Mouse (Mus musculus): ENCODE results near the gene Arhgef39. TPM values are rescaled to one million over a fixed set of nuclear protein-coding genes. Genes with fewer than 3 reads are reported as not detected.

Gene Arhgef39
- polyA plus RNA-seq, 1 experiment from 2014 or later: 4.7 TPM

- Histone ChIP-seq H3K9ac (no peak overlapping the region), H3K4me3 (replicated peaks; ENCODE audit: low read length) (no peak overlapping the region), H3K27me3 (ENCODE audit: control insufficient read depth, insufficient read depth, low read length) (peaks cover 27% of the 10 kb centered on the region), H3K4me1 (replicated peaks; ENCODE audit: control insufficient read depth, insufficient read depth, low read length) (peaks cover 13% of the 10 kb centered on the region; the same call in 1 of the 2 replicates), H3K27ac (no peak overlapping the region), H3K9me3 (ENCODE audit: control insufficient read depth, low read length) (no peaks in the 10 kb centered on the region), H3K36me3 (replicated peaks; ENCODE audit: control insufficient read depth, insufficient read depth) (no peaks in the 10 kb centered on the region), H3K4me2 (replicated peaks) (no peak overlapping the region)
- DNase-seq (ENCODE audit: low spot score) (no peak), ATAC-seq (ENCODE audit: low FRiP score) (no peak)
- WGBS: 81% methylated on average over 18 of the region's 19 CpGs
Measured at GRCm38 (mm10) chr4:43511675-43512454, 12.4 kb upstream of the Arhgef39 start.

GRCm38 (mm10) chr4:43509109-43509508 is 9.6 kb upstream of the Arhgef39 start:
- DNase-seq (ENCODE audit: low spot score): no peak
- H3K4me2 ChIP-seq (replicated peaks): peak overlapping the region; percentile 54
- no peaks in the 10 kb centered on the region for H3K36me3 ChIP-seq (replicated peaks; ENCODE audit: control insufficient read depth, insufficient read depth)

DNA sequence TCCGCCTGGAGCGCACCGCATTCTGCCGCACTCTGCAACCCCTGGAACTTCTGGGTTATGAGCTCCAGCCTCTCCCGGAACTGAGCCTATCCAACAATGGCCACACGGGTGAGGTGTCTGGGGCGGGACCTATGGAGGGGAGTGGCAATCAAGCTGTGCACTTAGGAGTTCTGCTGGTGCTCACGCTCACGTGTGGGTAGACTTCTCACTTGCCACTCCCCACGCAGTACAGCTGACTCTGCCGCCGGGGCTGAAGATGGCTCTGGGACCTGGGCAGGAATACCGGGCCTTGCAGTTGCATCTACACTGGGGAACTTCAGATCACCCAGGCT is 9.1 kb upstream of the Arhgef39 start:
- peaks cover 27% of the 10 kb centered on the region for H3K27me3 ChIP-seq (ENCODE audit: control insufficient read depth, insufficient read depth, low read length)
- ATAC-seq (ENCODE audit: low FRiP score) (peak; percentile 40; the same call in 1 of the 2 replicates), DNase-seq (ENCODE audit: low spot score) (no peak)
- H3K4me2 ChIP-seq (replicated peaks): peak overlapping the region; percentile 54
- 12% methylated on average over 13 of the region's 13 CpGs for WGBS
- H3K9ac ChIP-seq: 0 out of 2 replicates have a peak overlapping the region, but pooled peaks have one; percentile 16
- no peak overlapping the region for H3K27ac ChIP-seq
- H3K36me3 ChIP-seq (replicated peaks; ENCODE audit: control insufficient read depth, insufficient read depth): no peaks in the 10 kb centered on the region
- peak overlapping the region; percentile 20 for H3K4me3 ChIP-seq (replicated peaks; ENCODE audit: low read length)
- H3K9me3 ChIP-seq (ENCODE audit: control insufficient read depth, low read length): no peaks in the 10 kb centered on the region
- peaks cover 13% of the 10 kb centered on the region; the same call in 1 of the 2 replicates for H3K4me1 ChIP-seq (replicated peaks; ENCODE audit: control insufficient read depth, insufficient read depth, low read length)

More at GRCm38 (mm10) chr4:43509109-43509508, 9.6 kb upstream of the Arhgef39 start:
- peaks cover 27% of the 10 kb centered on the region for H3K27me3 ChIP-seq (ENCODE audit: control insufficient read depth, insufficient read depth, low read length)
- WGBS: 28% methylated on average over 9 of the region's 9 CpGs
- ATAC-seq (ENCODE audit: low FRiP score): no peak
- H3K4me1 ChIP-seq (replicated peaks; ENCODE audit: control insufficient read depth, insufficient read depth, low read length): peaks cover 13% of the 10 kb centered on the region; the same call in 1 of the 2 replicates
- no peak overlapping the region for H3K4me3 ChIP-seq (replicated peaks; ENCODE audit: low read length)
- no peak overlapping the region for H3K9ac ChIP-seq
- no peaks in the 10 kb centered on the region for H3K9me3 ChIP-seq (ENCODE audit: control insufficient read depth, low read length)
- no peak overlapping the region for H3K27ac ChIP-seq

DNA sequence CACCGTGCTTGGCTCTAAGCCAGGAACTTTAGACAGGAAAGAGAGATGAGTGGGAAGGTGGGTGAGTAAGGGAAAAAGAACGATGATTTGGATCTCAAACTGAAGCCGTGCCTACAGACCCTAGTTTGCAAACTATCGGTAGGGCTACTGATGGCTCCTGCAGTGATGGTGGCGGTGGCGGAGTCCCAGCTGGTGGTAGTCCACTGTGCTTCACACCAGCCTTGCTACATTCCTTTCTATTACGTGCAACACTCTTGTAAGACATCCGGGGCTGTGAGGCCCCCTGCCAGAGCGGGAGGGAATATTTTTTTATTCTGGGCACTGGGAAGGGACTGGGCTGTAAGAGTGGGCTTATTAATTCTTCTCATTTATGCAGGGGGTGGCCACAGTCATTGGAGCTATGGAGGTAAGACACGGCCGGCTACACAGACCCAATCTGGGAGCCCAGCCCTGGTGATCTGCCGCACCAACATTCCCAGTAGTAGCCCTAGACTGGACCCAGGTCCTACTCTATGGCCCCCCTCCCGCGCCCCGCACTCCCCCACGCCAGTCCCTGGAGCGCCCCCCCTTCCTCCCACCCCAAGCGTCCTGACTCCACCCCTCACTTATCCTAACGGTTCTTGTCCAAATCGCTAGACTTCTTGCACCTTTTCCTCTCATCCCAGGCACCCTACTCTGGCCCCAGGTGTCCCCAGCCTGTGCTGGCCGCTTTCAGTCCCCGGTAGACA is 8.6 kb upstream of the Arhgef39 start:
- peaks cover 27% of the 10 kb centered on the region for H3K27me3 ChIP-seq (ENCODE audit: control insufficient read depth, insufficient read depth, low read length)
- peak overlapping the region; percentile 54 for H3K4me2 ChIP-seq (replicated peaks)
- H3K27ac ChIP-seq: no peak overlapping the region
- H3K36me3 ChIP-seq (replicated peaks; ENCODE audit: control insufficient read depth, insufficient read depth): no peaks in the 10 kb centered on the region
- WGBS: 12% methylated on average over 22 of the region's 22 CpGs
- H3K4me3 ChIP-seq (replicated peaks; ENCODE audit: low read length): peak overlapping the region; percentile 20
- ATAC-seq (ENCODE audit: low FRiP score) (peak; percentile 34; the same call in 1 of the 2 replicates), DNase-seq (ENCODE audit: low spot score) (no peak)
- peaks cover 13% of the 10 kb centered on the region; the same call in 1 of the 2 replicates for H3K4me1 ChIP-seq (replicated peaks; ENCODE audit: control insufficient read depth, insufficient read depth, low read length)
- 0 out of 2 replicates have a peak overlapping the region, but pooled peaks have one; percentile 16 for H3K9ac ChIP-seq
- no peaks in the 10 kb centered on the region for H3K9me3 ChIP-seq (ENCODE audit: control insufficient read depth, low read length)

- no peak for DNase-seq (ENCODE audit: low spot score)
- no peak within 1 kb of the TSS for H3K27ac ChIP-seq
- peaks cover 27% of the 10 kb centered on the region for H3K27me3 ChIP-seq (ENCODE audit: control insufficient read depth, insufficient read depth, low read length)
- peaks cover 13% of the 10 kb centered on the region; the same call in 1 of the 2 replicates for H3K4me1 ChIP-seq (replicated peaks; ENCODE audit: control insufficient read depth, insufficient read depth, low read length)
- ATAC-seq (ENCODE audit: low FRiP score): 0 out of 2 replicates have a peak, but pooled peaks have one; percentile 37
- H3K9me3 ChIP-seq (ENCODE audit: control insufficient read depth, low read length): no peaks in the 10 kb centered on the region
- H3K4me3 ChIP-seq (replicated peaks; ENCODE audit: low read length): no peak within 1 kb of the TSS
- no peak within 1 kb of the TSS for H3K9ac ChIP-seq
- peak within 1 kb of the TSS; percentile 54; the same call in 1 of the 2 replicates for H3K4me2 ChIP-seq (replicated peaks)
- H3K36me3 ChIP-seq (replicated peaks; ENCODE audit: control insufficient read depth, insufficient read depth): no peaks in the 10 kb centered on the region
- 57% methylated on average over 9 of the region's 9 CpGs for WGBS
Measured at GRCm38 (mm10) chr4:43506536-43507185, 7.2 kb upstream of the Arhgef39 start, which contains the start of gene Car9. Car9 (plus strand) TSS chr4:43506966.

- Histone ChIP-seq H3K9me3 (ENCODE audit: control insufficient read depth, low read length) (no peaks in the 10 kb centered on the region), H3K9ac (no peak overlapping the region), H3K27me3 (ENCODE audit: control insufficient read depth, insufficient read depth, low read length) (peaks cover 27% of the 10 kb centered on the region), H3K36me3 (replicated peaks; ENCODE audit: control insufficient read depth, insufficient read depth) (no peaks in the 10 kb centered on the region), H3K27ac (no peak overlapping the region), H3K4me2 (replicated peaks) (no peak overlapping the region), H3K4me1 (replicated peaks; ENCODE audit: control insufficient read depth, insufficient read depth, low read length) (peaks cover 13% of the 10 kb centered on the region; the same call in 1 of the 2 replicates), H3K4me3 (replicated peaks; ENCODE audit: low read length) (no peak overlapping the region)
- DNase-seq (ENCODE audit: low spot score) (no peak), ATAC-seq (ENCODE audit: low FRiP score) (no peak)
- 65% methylated on average over 8 of the region's 8 CpGs for WGBS
Measured at GRCm38 (mm10) chr4:43506074-43506473, 6.6 kb upstream of the Arhgef39 start.

DNA sequence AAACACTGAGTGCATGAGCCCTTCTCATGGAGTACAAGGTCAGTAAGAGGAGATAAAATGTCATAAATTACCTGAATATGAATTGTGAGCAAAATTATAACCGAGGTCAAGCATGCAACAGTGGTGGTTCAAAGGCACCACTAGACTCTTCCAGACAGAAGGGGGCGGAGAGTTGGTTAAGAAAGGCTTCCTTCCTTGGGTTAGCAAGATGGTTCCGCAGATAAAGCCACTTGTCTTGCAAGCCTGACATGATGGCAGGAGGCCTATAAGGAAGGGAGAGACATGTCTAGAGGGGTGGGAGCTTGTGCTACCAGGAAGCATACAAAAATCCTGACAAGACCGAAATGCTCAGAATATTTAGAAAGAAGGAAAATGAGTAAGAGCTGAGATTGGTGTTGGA is 4.8 kb upstream of the Arhgef39 start:
- H3K4me3 ChIP-seq (replicated peaks; ENCODE audit: low read length): no peak overlapping the region
- no peaks in the 10 kb centered on the region for H3K9me3 ChIP-seq (ENCODE audit: control insufficient read depth, low read length)
- H3K27me3 ChIP-seq (ENCODE audit: control insufficient read depth, insufficient read depth, low read length): peaks cover 24% of the 10 kb centered on the region
- no peak for DNase-seq (ENCODE audit: low spot score)
- H3K9ac ChIP-seq: no peak overlapping the region
- WGBS: 87% methylated on average over 4 of the region's 4 CpGs
- H3K27ac ChIP-seq: no peak overlapping the region
- H3K4me2 ChIP-seq (replicated peaks): no peak overlapping the region
- no peak for ATAC-seq (ENCODE audit: low FRiP score)
- peaks cover 13% of the 10 kb centered on the region; the same call in 1 of the 2 replicates for H3K4me1 ChIP-seq (replicated peaks; ENCODE audit: control insufficient read depth, insufficient read depth, low read length)
- no peaks in the 10 kb centered on the region for H3K36me3 ChIP-seq (replicated peaks; ENCODE audit: control insufficient read depth, insufficient read depth)

DNA sequence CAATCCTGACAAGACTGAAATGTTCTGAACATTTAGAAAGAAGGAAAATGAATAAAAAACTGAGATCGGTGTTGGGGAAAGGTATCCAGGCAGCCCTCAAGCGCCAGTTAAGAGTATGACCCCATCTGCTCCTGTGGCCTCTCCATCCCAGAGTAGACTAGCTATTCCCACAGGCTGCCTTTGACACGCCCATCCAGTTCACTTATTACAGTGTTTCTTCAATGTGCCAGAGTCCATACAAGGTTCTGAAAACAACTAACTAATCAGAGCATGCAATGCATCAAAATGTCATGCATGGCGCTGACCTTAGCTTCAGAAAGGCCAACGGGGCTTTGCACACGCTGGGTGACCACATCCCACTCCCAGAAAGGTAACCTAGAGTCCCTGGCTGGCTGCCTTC is 4.0 kb upstream of the Arhgef39 start:
- DNase-seq (ENCODE audit: low spot score) (no peak), ATAC-seq (ENCODE audit: low FRiP score) (no peak)
- Histone ChIP-seq H3K4me3 (replicated peaks; ENCODE audit: low read length) (no peak overlapping the region), H3K36me3 (replicated peaks; ENCODE audit: control insufficient read depth, insufficient read depth) (no peaks in the 10 kb centered on the region), H3K4me1 (replicated peaks; ENCODE audit: control insufficient read depth, insufficient read depth, low read length) (peaks cover 8% of the 10 kb centered on the region; the same call in 1 of the 2 replicates), H3K27ac (no peak overlapping the region), H3K9me3 (ENCODE audit: control insufficient read depth, low read length) (no peaks in the 10 kb centered on the region), H3K4me2 (replicated peaks) (no peak overlapping the region), H3K9ac (no peak overlapping the region), H3K27me3 (ENCODE audit: control insufficient read depth, insufficient read depth, low read length) (peaks cover 16% of the 10 kb centered on the region)
- 82% methylated on average over 6 of the region's 6 CpGs for WGBS

DNA sequence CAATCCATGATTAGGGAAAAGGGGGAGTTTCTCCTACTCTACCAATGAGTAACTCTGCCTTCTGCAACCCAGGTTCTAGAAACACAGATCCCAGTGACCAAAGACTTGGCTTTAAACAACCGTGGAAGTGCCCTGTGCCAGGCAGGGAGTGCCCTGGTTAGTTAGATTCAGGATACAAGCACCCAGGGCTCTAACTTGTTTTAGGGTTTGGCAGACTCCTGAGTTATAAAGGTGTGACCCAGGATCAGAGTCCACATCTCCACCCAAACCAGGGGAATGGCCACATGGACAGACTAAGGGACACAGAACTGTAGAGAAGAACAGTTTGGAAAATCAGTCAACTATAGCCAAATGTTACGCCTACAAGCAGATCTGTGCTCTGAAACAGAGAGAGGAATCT is 3.5 kb upstream of the Arhgef39 start:
- Histone ChIP-seq H3K9me3 (ENCODE audit: control insufficient read depth, low read length) (no peaks in the 10 kb centered on the region), H3K36me3 (replicated peaks; ENCODE audit: control insufficient read depth, insufficient read depth) (no peaks in the 10 kb centered on the region), H3K27ac (no peak overlapping the region), H3K4me3 (replicated peaks; ENCODE audit: low read length) (no peak overlapping the region), H3K4me1 (replicated peaks; ENCODE audit: control insufficient read depth, insufficient read depth, low read length) (peaks cover 4% of the 10 kb centered on the region; the same call in 1 of the 2 replicates), H3K9ac (no peak overlapping the region), H3K27me3 (ENCODE audit: control insufficient read depth, insufficient read depth, low read length) (peaks cover 12% of the 10 kb centered on the region), H3K4me2 (replicated peaks) (no peak overlapping the region)
- no peak for ATAC-seq (ENCODE audit: low FRiP score)
- no peak for DNase-seq (ENCODE audit: low spot score)
- WGBS: 81% methylated on average over 2 of the region's 2 CpGs
